Mouse (Mus musculus) kidney, postnatal 25 days (tissue): ENCODE data around the gene Rftn1.
A peak's percentile ranks its signal among the peaks of the same experiment; 100 is the strongest.

Source experiments
- DNase-seq, 2 experiments: peaks; one replicate each; pipeline ENCODE4 v3.0.0; 2021; ENCODE audit warnings: mixed read lengths in 2 of 2

Rftn1 gene

DNA sequence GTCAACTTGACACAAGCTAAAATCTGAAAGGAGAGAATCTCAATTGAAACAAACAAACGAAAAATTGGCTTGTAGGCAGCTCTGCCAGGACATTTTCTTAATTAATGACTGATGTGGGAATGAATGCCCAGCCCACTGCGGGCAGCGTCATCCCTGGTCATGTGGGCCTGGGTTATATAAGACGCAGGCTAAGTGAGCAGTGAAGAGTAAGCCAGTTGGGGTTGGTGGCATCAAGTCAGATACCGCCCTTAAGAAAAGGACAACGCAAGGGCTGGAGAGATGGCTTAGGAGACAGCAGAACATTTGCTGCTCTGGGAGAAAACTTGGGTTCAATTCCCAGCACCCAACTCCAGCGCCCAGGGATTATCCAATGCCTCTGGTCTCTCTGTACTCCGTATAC lies 97.6 kb downstream of the Rftn1 start:
- DNase-seq = no peak

GRCm38 (mm10) chr17:50091829-50092228 lies 98.6 kb downstream of the Rftn1 start:
- no peak for DNase-seq

- DNase-seq = no peak
These were observed 100.7 kb downstream of the Rftn1 start for GRCm38 (mm10) chr17:50089725-50090124.

DNA sequence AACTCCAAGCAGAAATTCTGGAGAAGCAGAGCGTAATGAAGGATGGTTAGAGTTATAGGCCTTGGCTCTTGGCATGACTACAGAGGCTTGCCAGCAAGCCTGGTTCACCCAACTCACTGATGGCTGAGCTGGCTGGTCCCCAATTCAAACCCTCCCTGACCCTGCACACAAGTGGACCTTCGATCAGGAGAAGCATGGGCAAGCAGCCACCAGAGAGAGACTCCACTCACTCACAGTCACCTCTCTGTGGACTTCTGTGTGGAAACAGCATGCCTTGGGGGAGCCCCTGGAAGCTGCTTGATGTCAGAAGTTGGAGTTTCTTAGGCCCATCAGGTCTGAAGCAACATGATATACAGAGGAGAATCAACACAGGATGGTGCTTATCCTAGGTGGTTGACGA lies 102.4 kb downstream of the Rftn1 start:
- DNase-seq = no peak

DNA sequence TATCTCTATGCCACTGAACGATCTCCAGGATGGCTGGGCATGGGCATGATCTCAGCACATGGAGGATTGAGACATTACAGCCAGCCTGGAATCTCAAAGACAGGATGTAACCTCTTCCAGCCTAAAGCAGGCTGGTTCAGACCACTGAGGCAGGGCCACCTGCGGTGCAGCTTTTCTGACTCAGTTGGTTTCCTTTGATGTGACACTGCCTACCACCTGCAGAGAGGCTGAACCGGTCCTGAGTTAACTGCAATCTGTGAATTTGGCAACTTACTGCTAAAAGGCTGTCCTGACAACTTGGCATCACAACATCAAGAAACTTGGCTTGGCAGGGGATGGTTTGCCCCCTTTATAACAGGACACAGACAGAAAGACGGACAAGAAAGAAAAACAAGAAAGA lies 103.6 kb downstream of the Rftn1 start:
- no peak for DNase-seq

DNA sequence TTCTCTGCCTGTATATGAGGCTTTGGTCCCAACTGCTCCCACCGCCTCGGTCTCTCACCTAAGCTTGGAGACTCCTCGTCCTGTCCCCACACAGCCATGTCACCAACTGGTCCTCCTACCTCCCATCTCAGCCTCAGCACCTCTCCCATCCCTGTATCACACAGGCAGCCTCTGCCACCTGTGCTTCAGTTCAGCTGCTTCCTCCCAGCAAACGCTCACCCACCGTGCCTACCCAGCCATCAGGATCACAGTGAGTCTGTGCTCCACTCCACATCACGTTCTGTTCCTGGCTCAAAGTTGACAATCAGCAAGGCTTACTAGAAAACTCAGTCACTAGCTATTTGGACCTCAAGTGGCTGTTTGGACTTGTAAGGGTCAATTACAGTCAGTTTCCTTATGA lies 105.8 kb downstream of the Rftn1 start:
- no peak for DNase-seq

DNA sequence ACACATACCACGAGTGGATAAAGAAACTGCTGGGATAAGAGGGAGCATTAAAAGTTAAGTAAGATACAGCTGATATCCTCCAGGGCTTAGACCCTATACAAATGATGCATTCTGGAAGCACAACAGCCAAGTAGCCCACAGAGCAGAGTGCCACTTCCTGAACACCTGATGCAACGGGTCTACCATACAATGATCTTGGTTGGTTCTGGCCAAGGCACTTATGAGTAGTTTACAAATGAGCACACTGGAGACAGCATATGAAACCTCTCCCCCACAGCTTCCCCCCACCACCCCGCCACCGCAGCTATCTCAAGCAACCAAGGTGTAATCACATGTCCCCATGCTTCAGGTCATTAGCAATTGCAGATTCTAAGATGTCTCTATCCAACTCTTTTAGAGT lies 106.5 kb downstream of the Rftn1 start:
- DNase-seq = no peak

DNA sequence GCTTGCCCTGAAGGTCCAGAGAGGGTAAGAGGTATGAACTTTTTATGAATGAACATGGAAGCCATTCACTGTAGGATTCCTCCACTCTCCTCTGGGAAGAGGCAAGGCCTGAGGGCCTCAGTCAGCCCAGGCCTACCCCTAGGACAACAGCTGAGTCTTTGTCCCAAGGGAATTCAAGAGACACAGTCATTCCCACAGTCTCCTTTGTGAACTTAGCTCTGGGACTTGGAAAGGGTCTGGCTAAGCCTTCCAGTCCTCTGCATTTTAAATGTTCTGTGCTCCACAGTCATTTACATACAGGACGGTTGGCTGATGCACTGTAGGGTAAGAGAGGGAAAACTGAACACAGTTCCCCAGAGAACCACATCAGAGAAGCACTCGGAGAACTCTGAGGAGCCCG lies 107.5 kb downstream of the Rftn1 start:
- no peak for DNase-seq

- DNase-seq = no peak
These were observed 108.8 kb downstream of the Rftn1 start for GRCm38 (mm10) chr17:50081647-50082046.

GRCm38 (mm10) chr17:50080991-50081390 lies 109.5 kb downstream of the Rftn1 start:
- DNase-seq = no peak

DNA sequence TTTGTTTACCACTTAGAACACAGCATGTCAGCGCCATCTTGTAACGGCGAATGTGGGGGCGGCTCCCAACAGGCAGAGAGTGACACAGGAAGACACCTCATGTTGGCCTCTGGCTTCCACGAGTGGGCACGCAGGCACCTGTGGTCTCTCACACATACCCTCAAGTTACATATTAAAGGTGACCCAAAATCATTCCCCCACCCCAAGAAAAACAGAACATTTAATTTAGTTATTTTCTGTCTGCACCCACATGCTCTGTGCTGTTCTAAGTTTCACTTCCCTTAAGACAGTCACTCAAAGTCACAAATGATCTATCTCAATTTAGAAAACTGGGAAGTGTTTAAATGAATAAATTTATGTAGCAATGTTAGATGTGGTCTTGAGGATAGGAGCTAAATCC lies 111.7 kb downstream of the Rftn1 start:
- no peak for DNase-seq

DNA sequence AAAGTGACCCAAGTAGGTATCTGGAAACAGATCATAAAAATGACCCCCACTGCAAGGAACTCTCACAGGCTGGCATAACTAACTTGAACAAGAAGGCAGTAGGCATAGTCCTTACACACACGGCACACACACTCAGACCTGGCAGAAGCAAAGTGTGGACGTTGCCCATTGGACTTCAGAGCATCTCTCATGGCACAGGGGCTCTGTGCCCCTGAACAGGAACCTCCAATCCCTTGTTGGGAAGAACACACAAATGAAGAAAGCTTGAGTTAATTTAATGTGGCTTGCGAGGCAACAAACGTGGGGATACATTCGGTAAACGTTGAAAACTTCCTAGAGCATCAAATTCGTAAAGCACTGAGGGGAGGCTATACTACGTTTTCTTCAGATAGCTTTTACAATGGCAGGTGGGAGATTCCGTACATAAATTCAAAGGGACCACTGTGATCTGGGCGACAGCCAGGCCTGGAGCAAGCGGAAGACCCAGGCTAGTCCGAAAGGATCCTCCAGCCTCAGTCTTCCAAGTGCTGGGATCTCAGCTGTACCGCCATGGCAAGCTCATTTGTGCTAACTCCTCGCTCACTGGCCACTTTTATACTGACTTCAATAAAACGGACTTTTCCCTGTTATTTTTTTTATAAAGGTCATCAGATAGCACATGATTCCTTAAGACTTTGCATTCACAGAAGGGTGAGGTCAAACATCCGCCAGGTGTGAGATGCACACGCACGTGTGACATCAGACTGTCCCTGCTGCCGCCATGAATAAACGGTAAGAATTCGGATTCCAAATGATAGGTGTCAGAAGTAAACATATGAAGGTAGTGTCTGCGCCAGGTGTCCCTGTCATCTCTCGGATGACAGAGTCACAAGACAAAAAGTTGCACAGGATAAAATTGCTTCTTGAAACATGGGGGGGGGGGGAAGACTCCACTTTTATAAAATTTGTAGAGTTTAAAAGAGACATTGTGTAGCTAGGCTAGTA lies 117.2 kb downstream of the Rftn1 start:
- DNase-seq = no peak

GRCm38 (mm10) chr17:50071602-50071988 lies 118.9 kb downstream of the Rftn1 start:
- no peak for DNase-seq

- DNase-seq = no peak
These were observed 119.5 kb downstream of the Rftn1 start for GRCm38 (mm10) chr17:50070822-50071601.

GRCm38 (mm10) chr17:50069897-50070636 lies 120.4 kb downstream of the Rftn1 start:
- no peak for DNase-seq

DNA sequence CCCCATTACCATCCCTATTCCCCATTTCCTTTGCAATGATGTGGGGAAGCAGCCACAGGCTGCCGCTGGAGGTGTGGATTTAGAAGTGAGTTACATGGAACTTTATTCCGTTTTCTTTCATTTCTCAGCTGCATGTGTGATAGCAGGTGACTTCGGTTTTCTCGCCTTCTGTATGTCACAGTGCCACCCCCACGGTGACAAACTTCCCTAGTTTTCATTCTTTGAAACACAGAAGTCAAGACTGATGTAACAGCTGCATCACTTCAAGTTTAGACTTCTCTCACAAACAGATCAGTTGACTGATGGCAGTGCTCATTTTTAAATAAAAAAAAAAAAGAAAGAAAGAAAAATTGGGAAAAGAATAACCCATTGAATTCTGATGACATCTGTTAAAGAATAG lies 121.3 kb downstream of the Rftn1 start:
- DNase-seq = no peak

GRCm38 (mm10) chr17:50068681-50069138 lies 121.8 kb downstream of the Rftn1 start:
- DNase-seq = no peak

- peak in 1 of 2 experiments; percentile 17 for DNase-seq
These were observed 122.4 kb downstream of the Rftn1 start for GRCm38 (mm10) chr17:50067774-50068680.

DNA sequence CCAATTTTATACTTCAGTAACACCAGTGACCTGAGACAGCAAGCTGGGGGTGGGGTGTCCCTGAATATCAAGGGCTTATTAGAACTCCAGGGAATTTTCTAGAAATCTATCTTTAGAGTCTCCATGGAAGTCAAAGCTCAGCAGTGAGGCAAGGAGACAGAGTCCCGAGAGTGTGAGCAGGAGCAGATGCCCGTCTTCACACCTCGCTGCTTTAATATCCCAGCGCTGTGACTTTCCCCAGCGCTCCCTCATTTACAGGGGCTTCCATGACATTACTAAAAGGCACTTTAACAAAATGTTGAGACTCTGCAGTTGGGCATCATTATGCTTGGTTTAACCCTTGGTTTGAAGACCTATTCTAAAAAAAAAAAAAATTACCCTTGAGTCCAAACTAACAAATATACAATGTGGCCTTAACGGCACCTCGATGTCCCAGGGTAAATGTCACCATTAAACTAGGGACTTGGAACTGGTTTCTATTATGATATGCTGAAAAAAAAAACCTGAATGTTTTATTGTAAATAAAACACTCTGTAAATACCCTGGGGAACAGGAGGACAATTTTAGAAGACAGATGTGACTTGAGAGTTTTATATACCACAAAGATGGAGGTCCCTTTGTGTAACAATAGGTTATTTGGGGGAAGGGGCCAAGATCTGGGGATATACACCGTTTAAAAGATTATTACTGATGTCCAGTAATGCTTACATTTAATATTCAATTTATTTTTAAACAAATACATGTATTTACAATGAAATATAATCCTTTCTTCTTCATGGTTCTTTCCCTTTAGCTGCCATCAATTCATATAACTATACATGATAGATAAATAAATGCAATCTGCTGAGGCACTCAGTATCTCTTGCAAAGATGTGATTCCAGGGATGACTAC lies 123.4 kb downstream of the Rftn1 start:
- DNase-seq = peak in 1 of 2 experiments; percentile 9

DNA sequence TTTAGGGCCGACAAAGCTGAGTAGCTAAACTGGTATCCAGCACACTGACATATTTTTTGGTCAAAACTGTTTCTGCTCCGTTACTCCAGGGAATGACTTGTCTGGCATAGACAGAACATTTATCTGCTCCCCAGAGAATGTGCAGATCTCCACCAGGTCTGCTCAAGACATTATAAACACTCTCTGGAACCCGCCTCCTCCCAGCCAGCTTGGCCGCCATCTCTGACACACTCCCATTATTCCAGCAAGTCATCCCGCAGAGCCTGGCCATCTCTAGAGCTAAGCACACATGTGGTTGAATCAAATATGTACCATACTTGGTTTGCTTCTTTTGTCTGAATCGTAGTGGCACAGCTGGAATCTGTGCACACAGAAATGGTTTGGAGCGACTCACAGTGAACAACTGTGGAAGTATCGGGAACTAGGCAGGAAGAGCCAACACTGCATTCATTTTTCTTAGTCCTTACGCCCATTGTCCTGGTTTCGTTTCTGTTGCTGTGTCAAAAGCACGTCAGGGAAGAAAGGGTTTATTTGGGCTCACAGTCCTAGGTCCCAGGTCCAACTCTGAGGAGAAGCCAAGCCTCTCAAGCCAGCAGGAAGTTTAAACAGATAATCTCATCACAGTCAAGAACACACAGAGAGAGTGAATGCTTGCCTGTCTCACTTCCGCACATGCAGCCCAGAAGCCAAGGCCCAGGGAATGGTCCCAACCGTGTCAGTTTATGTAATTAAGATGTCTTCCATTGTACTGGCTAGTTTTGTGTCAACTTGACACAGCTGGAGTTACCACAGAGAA lies 126.4 kb downstream of the Rftn1 start:
- DNase-seq = peak in 1 of 2 experiments; percentile 13
